Mouse (Mus musculus): ENCODE measurements at regions not wholly inside any gene's neighbourhood (a gene's known extent, or its start where the extent isn't known, plus 50 kb on each side); places are given as distances from the start of the nearest gene placed in this dataset.

DNA sequence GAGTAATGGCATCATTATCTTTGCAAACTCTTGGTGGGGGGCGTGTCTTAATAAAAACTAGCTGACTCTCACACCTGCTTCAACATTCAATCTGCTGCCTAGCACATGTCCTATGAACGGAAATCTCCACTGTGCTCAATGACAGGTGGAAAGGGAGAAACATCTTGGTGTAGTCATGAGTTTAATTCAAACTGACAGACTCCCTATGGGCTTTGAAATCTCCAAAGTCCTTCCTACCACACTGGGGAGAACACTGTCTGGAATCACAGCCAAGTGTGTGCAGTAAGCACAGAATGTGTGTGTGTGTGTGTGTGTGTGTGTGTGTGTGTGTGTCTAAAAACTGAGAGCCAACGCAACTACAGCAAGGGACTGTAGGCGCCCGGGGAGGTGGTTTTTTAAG is 179.5 kb upstream of the Hnrnpa3 start:
- DNase-seq (ENCODE audit: low spot score) (no peak), ATAC-seq (replicated peaks; ENCODE audit: low FRiP score, low read depth) (no peak)
- H3K27ac ChIP-seq: no peak overlapping the region
- TF ChIP-seq CTCF (IDR thresholded peaks at IDR 0.05; ENCODE audit: low read depth): no peak
- no peaks in the 10 kb centered on the region for H3K27me3 ChIP-seq (ENCODE audit: insufficient read depth, low read length)
- H3K9ac ChIP-seq (ENCODE audit: low read depth, low read length): no peak overlapping the region
- no peaks in the 10 kb centered on the region for H3K36me3 ChIP-seq (ENCODE audit: insufficient read depth, low read length)
- no peaks in the 10 kb centered on the region for H3K9me3 ChIP-seq (replicated peaks; ENCODE audit: low read length)
- H3K4me1 ChIP-seq (replicated peaks; ENCODE audit: insufficient read depth, low read length): no peaks in the 10 kb centered on the region
- H3K4me3 ChIP-seq (replicated peaks; ENCODE audit: low read depth, low read length): no peak overlapping the region
- no peak overlapping the region for H3K4me2 ChIP-seq (ENCODE audit: low read length)
- whole genome bisulfite sequencing: 88% methylated on average over 5 of the region's 5 CpGs

DNA sequence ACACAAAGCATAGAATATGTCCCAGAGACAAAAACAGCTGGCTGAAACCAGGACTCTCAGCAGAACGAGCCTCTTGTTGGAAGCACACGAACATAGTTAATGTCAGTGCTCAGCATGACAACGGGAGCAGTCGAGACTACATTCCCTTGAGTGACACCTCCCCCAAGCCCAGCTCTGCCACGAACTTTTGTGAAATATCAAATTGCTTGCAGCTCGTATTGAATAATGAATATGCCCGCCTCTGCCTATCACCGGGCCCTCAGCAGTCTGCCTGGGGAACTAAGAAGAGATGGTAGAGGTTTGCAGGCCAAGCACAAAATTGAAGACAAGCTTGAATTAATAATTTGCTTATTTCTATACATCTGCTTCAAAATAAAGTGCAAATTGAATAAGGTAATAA is 177.2 kb upstream of the Hnrnpa3 start:
- Histone ChIP-seq H3K4me1 (replicated peaks; ENCODE audit: insufficient read depth, low read length) (0 out of 2 replicates have a peak, but pooled peaks cover 4% of the 10 kb centered on the region), H3K4me3 (replicated peaks; ENCODE audit: low read depth, low read length) (no peak overlapping the region), H3K9ac (ENCODE audit: low read depth, low read length) (no peak overlapping the region), H3K4me2 (ENCODE audit: low read length) (no peak overlapping the region), H3K36me3 (ENCODE audit: insufficient read depth, low read length) (no peaks in the 10 kb centered on the region), H3K27ac (no peak overlapping the region), H3K9me3 (replicated peaks; ENCODE audit: low read length) (no peaks in the 10 kb centered on the region), H3K27me3 (ENCODE audit: insufficient read depth, low read length) (no peaks in the 10 kb centered on the region)
- DNase-seq (ENCODE audit: low spot score): no peak
- ATAC-seq (replicated peaks; ENCODE audit: low FRiP score, low read depth): no peak
- no peak for TF ChIP-seq CTCF (IDR thresholded peaks at IDR 0.05; ENCODE audit: low read depth)
- WGBS: 52% methylated on average over 8 of the region's 8 CpGs

DNA sequence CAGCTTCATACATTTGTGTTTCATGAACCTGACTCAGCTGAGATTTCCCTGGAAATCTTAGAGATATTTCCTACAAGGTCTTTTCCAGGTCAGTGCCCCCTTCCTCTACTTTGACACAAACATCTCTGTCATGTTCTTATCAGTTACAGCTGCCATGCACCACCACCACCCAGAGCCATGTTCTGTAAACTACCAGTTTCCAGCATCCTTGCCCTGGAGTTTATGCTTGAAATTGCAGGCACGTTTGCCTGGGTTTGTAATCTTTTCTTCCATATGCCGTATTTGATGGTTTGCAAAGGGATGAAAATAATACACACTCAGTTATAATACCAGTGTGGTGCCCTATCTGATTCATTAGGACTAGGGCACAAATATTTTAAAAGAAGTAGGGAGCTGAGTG is 176.6 kb upstream of the Hnrnpa3 start:
- H3K9me3 ChIP-seq (replicated peaks; ENCODE audit: low read length): no peaks in the 10 kb centered on the region
- no peak for ATAC-seq (replicated peaks; ENCODE audit: low FRiP score, low read depth)
- 69% methylated on average over 2 of the region's 2 CpGs for WGBS

DNA sequence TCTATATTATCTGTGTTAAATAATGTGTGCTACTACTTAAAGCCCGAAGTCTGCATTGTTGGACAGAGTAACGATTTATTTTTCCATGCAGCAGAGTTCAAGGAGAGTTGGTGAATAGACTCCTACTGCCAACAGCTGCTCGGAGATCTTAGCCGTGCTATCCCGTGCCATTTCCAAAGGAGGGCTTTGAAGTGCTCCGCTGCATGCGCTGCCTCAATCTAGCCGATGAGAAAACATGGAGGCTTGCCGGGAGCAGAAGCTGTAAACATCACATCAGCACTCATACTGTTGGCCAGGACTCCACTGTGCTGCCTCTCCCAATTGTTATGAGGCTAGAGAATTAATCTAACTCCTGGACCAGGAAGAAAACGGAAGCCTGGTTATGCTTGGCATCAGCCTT is 174.1 kb upstream of the Hnrnpa3 start:
- DNase-seq (ENCODE audit: low spot score): peak; percentile 54
- TF ChIP-seq CTCF (IDR thresholded peaks at IDR 0.05; ENCODE audit: low read depth): no peak
- H3K27me3 ChIP-seq (ENCODE audit: insufficient read depth, low read length): no peaks in the 10 kb centered on the region
- no peaks in the 10 kb centered on the region for H3K9me3 ChIP-seq (replicated peaks; ENCODE audit: low read length)
- 15% methylated on average over 10 of the region's 10 CpGs for WGBS
- H3K4me1 ChIP-seq (replicated peaks; ENCODE audit: insufficient read depth, low read length): 0 out of 2 replicates have a peak, but pooled peaks cover 4% of the 10 kb centered on the region
- no peak for ATAC-seq (replicated peaks; ENCODE audit: low FRiP score, low read depth)
- no peak overlapping the region for H3K9ac ChIP-seq (ENCODE audit: low read depth, low read length)
- peak overlapping the region; percentile 38 for H3K4me2 ChIP-seq (ENCODE audit: low read length)
- H3K4me3 ChIP-seq (replicated peaks; ENCODE audit: low read depth, low read length): no peak overlapping the region
- H3K36me3 ChIP-seq (ENCODE audit: insufficient read depth, low read length): no peaks in the 10 kb centered on the region
- no peak overlapping the region for H3K27ac ChIP-seq

More for the DNA sequence above, 176.6 kb upstream of the Hnrnpa3 start:
- DNase-seq (ENCODE audit: low spot score): no peak
- H3K9ac ChIP-seq (ENCODE audit: low read depth, low read length): no peak overlapping the region
- H3K27ac ChIP-seq: no peak overlapping the region
- no peak overlapping the region for H3K4me3 ChIP-seq (replicated peaks; ENCODE audit: low read depth, low read length)
- no peak overlapping the region for H3K4me2 ChIP-seq (ENCODE audit: low read length)
- no peaks in the 10 kb centered on the region for H3K27me3 ChIP-seq (ENCODE audit: insufficient read depth, low read length)
- H3K4me1 ChIP-seq (replicated peaks; ENCODE audit: insufficient read depth, low read length): 0 out of 2 replicates have a peak, but pooled peaks cover 4% of the 10 kb centered on the region
- no peak for TF ChIP-seq CTCF (IDR thresholded peaks at IDR 0.05; ENCODE audit: low read depth)
- H3K36me3 ChIP-seq (ENCODE audit: insufficient read depth, low read length): no peaks in the 10 kb centered on the region

DNA sequence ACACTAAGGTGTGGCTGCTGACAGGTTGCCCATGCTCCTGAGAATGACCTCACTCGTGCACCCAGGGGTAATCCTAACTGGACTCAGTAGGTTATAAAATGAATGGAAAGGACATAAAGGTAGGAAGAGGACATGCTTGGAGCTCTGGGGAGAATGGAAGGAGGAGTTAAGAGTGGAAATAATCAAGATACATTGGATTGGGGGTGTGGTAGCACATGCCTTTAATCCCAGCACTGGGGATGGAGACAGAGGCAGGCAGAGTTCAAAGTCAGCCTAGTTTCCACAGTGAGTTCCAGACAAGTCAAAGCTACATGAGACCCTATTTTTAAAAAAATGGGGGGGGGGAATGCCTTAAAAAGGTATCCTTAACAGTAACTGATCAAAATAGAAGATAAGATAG is 167.9 kb upstream of the Hnrnpa3 start:
- no peaks in the 10 kb centered on the region for H3K9me3 ChIP-seq (replicated peaks; ENCODE audit: low read length)
- no peaks in the 10 kb centered on the region for H3K27me3 ChIP-seq (ENCODE audit: insufficient read depth, low read length)
- 79% methylated on average over 1 of the region's 1 CpGs for WGBS
- H3K36me3 ChIP-seq (ENCODE audit: insufficient read depth, low read length): no peaks in the 10 kb centered on the region
- ATAC-seq (replicated peaks; ENCODE audit: low FRiP score, low read depth) (no peak), DNase-seq (ENCODE audit: low spot score) (no peak)
- no peak overlapping the region for H3K27ac ChIP-seq
- H3K4me3 ChIP-seq (replicated peaks; ENCODE audit: low read depth, low read length): no peak overlapping the region
- no peak for TF ChIP-seq CTCF (IDR thresholded peaks at IDR 0.05; ENCODE audit: low read depth)
- no peak overlapping the region for H3K4me2 ChIP-seq (ENCODE audit: low read length)
- H3K4me1 ChIP-seq (replicated peaks; ENCODE audit: insufficient read depth, low read length): peaks cover 5% of the 10 kb centered on the region; the same call in 1 of the 2 replicates
- H3K9ac ChIP-seq (ENCODE audit: low read depth, low read length): no peak overlapping the region

DNA sequence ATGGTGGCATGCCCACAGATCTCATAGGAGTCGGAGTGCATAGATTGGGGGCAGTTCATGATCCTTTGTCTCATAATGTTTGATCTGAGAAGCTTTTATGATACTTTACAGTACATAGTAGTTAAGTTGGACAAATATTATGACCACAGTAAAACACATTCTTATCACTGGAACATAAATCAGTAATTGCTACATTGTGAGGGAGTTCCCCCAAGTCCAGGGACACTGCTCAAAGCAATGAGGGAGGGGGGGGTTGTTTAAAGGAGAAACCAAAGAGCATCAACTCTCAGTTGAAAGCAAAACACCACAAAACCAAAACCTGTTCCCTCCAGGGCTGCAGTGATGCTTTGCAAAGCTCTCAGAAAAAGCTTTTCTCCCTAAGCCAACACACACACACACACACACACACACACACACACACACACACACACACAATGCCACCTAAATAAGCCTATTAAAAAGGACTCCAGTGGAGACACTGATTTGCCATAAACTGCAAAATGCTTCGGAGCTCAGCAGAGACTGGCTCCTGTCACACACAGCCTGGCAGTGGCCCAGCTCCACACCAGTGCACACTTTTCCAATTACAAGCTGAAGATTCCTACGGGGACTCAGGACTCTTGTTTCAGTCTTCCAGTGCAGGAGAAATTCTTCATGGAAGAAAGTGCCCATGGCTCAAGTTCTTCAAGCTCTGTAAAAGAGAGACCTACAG is 167.1 kb upstream of the Hnrnpa3 start:
- no peak overlapping the region for H3K4me3 ChIP-seq (replicated peaks; ENCODE audit: low read depth, low read length)
- no peaks in the 10 kb centered on the region for H3K9me3 ChIP-seq (replicated peaks; ENCODE audit: low read length)
- no peak overlapping the region for H3K27ac ChIP-seq
- DNase-seq (ENCODE audit: low spot score) (peak; percentile 67), ATAC-seq (replicated peaks; ENCODE audit: low FRiP score, low read depth) (no peak)
- no peak overlapping the region for H3K9ac ChIP-seq (ENCODE audit: low read depth, low read length)
- H3K4me1 ChIP-seq (replicated peaks; ENCODE audit: insufficient read depth, low read length): peaks cover 5% of the 10 kb centered on the region; the same call in 1 of the 2 replicates
- no peaks in the 10 kb centered on the region for H3K36me3 ChIP-seq (ENCODE audit: insufficient read depth, low read length)
- no peak for TF ChIP-seq CTCF (IDR thresholded peaks at IDR 0.05; ENCODE audit: low read depth)
- 22% methylated on average over 3 of the region's 3 CpGs for WGBS
- no peak overlapping the region for H3K4me2 ChIP-seq (ENCODE audit: low read length)
- no peaks in the 10 kb centered on the region for H3K27me3 ChIP-seq (ENCODE audit: insufficient read depth, low read length)
